Mouse (Mus musculus): ENCODE results near the gene Gm11060. TPM values are rescaled to one million over a fixed set of nuclear protein-coding genes. Genes with fewer than 3 reads are reported as not detected.

Gm11060 gene
- polyA plus RNA-seq, 1 experiment from 2014 or later = not detected

GRCm38 (mm10) chr2:105100541-105100940 lies 8.7 kb downstream of the Gm11060 start:
- TF ChIP-seq CTCF (IDR thresholded peaks at IDR 0.05) (no peak), EP300 (IDR thresholded peaks at IDR 0.05) (no peak)
- H3K4me2 ChIP-seq (replicated peaks; ENCODE audit: low read depth, low read length) = no peak overlapping the region
- no peaks in the 10 kb centered on the region for H3K36me3 ChIP-seq (ENCODE audit: insufficient read depth, low read length)
- H3K27me3 ChIP-seq (replicated peaks; ENCODE audit: insufficient read depth, low read length) = no peaks in the 10 kb centered on the region
- DNase-seq (ENCODE audit: low spot score) = no peak
- H3K27ac ChIP-seq (ENCODE audit: low read length) = no peak overlapping the region
- no peak overlapping the region for H3K4me3 ChIP-seq (ENCODE audit: low read depth, low read length)
- WGBS = 46% methylated on average over 7 of the region's 7 CpGs
- H3K9me3 ChIP-seq (ENCODE audit: low read length) = no peaks in the 10 kb centered on the region
- ATAC-seq = no peak
- no peak overlapping the region for H3K9ac ChIP-seq (replicated peaks; ENCODE audit: low read depth)
- H3K4me1 ChIP-seq (ENCODE audit: insufficient read depth, low read depth, low read length) = no peaks in the 10 kb centered on the region

GRCm38 (mm10) chr2:105108703-105109158 lies 16.9 kb downstream of the Gm11060 start:
- Histone ChIP-seq H3K4me3 (ENCODE audit: low read depth, low read length) (no peak overlapping the region), H3K4me2 (replicated peaks; ENCODE audit: low read depth, low read length) (no peak overlapping the region), H3K27ac (ENCODE audit: low read length) (no peak overlapping the region), H3K36me3 (ENCODE audit: insufficient read depth, low read length) (no peaks in the 10 kb centered on the region), H3K9me3 (ENCODE audit: low read length) (no peaks in the 10 kb centered on the region), H3K9ac (replicated peaks; ENCODE audit: low read depth) (no peak overlapping the region), H3K4me1 (ENCODE audit: insufficient read depth, low read depth, low read length) (no peaks in the 10 kb centered on the region), H3K27me3 (replicated peaks; ENCODE audit: insufficient read depth, low read length) (0 out of 2 replicates have a peak, but pooled peaks cover 6% of the 10 kb centered on the region)
- ATAC-seq (peak; percentile 94), DNase-seq (ENCODE audit: low spot score) (peak; percentile 78)
- 17% methylated on average over 6 of the region's 6 CpGs for WGBS
- TF ChIP-seq EP300 (IDR thresholded peaks at IDR 0.05) (no peak), CTCF (IDR thresholded peaks at IDR 0.05) (peak; percentile 61)

- no peak for TF ChIP-seq EP300 (IDR thresholded peaks at IDR 0.05)
- TF ChIP-seq CTCF (IDR thresholded peaks at IDR 0.05) = no peak
- DNase-seq (ENCODE audit: low spot score) (no peak), ATAC-seq (no peak)
- 24% methylated on average over 9 of the region's 9 CpGs for WGBS
- Histone ChIP-seq H3K4me3 (ENCODE audit: low read depth, low read length) (no peak overlapping the region), H3K9me3 (ENCODE audit: low read length) (no peaks in the 10 kb centered on the region), H3K27ac (ENCODE audit: low read length) (no peak overlapping the region), H3K4me1 (ENCODE audit: insufficient read depth, low read depth, low read length) (no peaks in the 10 kb centered on the region), H3K9ac (replicated peaks; ENCODE audit: low read depth) (no peak overlapping the region), H3K36me3 (ENCODE audit: insufficient read depth, low read length) (no peaks in the 10 kb centered on the region), H3K27me3 (replicated peaks; ENCODE audit: insufficient read depth, low read length) (peaks cover 6% of the 10 kb centered on the region; the same call in 1 of the 2 replicates), H3K4me2 (replicated peaks; ENCODE audit: low read depth, low read length) (no peak overlapping the region)
Observed at GRCm38 (mm10) chr2:105114074-105114473, 22.3 kb downstream of the Gm11060 start.

- 41% methylated on average over 8 of the region's 8 CpGs for WGBS
- H3K9ac ChIP-seq (replicated peaks; ENCODE audit: low read depth) = no peak overlapping the region
- no peak overlapping the region for H3K4me2 ChIP-seq (replicated peaks; ENCODE audit: low read depth, low read length)
- DNase-seq (ENCODE audit: low spot score) (no peak), ATAC-seq (no peak)
- no peak overlapping the region for H3K4me3 ChIP-seq (ENCODE audit: low read depth, low read length)
- TF ChIP-seq EP300 (IDR thresholded peaks at IDR 0.05) = no peak
- TF ChIP-seq CTCF (IDR thresholded peaks at IDR 0.05) = no peak
- no peaks in the 10 kb centered on the region for H3K4me1 ChIP-seq (ENCODE audit: insufficient read depth, low read depth, low read length)
- H3K27me3 ChIP-seq (replicated peaks; ENCODE audit: insufficient read depth, low read length) = peaks cover 23% of the 10 kb centered on the region
- H3K27ac ChIP-seq (ENCODE audit: low read length) = no peak overlapping the region
- no peaks in the 10 kb centered on the region for H3K9me3 ChIP-seq (ENCODE audit: low read length)
- no peaks in the 10 kb centered on the region for H3K36me3 ChIP-seq (ENCODE audit: insufficient read depth, low read length)
Observed at GRCm38 (mm10) chr2:105117669-105118068, 25.9 kb downstream of the Gm11060 start.

- DNase-seq (ENCODE audit: low spot score) = no peak
Observed at GRCm38 (mm10) chr2:105122216-105122615, 30.4 kb downstream of the Gm11060 start.

GRCm38 (mm10) chr2:105122886-105123285 lies 31.1 kb downstream of the Gm11060 start:
- Histone ChIP-seq H3K9me3 (ENCODE audit: low read length) (no peaks in the 10 kb centered on the region), H3K4me1 (ENCODE audit: insufficient read depth, low read depth, low read length) (peaks cover 4% of the 10 kb centered on the region), H3K27me3 (replicated peaks; ENCODE audit: insufficient read depth, low read length) (peaks cover 67% of the 10 kb centered on the region), H3K4me2 (replicated peaks; ENCODE audit: low read depth, low read length) (peak overlapping the region; percentile 6; the same call in 1 of the 2 replicates), H3K4me3 (ENCODE audit: low read depth, low read length) (peak overlapping the region; percentile 9; the same call in 1 of the 2 replicates), H3K9ac (replicated peaks; ENCODE audit: low read depth) (no peak overlapping the region), H3K27ac (ENCODE audit: low read length) (no peak overlapping the region), H3K36me3 (ENCODE audit: insufficient read depth, low read length) (no peaks in the 10 kb centered on the region)
- TF ChIP-seq EP300 (IDR thresholded peaks at IDR 0.05) (no peak), CTCF (IDR thresholded peaks at IDR 0.05) (no peak)
- ATAC-seq (no peak), DNase-seq (ENCODE audit: low spot score) (no peak)
- WGBS = under 1% methylated on average over 27 of the region's 27 CpGs

More at GRCm38 (mm10) chr2:105122216-105122615, 30.4 kb downstream of the Gm11060 start:
- Histone ChIP-seq H3K9me3 (ENCODE audit: low read length) (no peaks in the 10 kb centered on the region), H3K4me1 (ENCODE audit: insufficient read depth, low read depth, low read length) (peaks cover 4% of the 10 kb centered on the region), H3K36me3 (ENCODE audit: insufficient read depth, low read length) (no peaks in the 10 kb centered on the region), H3K27me3 (replicated peaks; ENCODE audit: insufficient read depth, low read length) (peaks cover 60% of the 10 kb centered on the region), H3K27ac (ENCODE audit: low read length) (no peak overlapping the region), H3K4me2 (replicated peaks; ENCODE audit: low read depth, low read length) (no peak overlapping the region), H3K9ac (replicated peaks; ENCODE audit: low read depth) (no peak overlapping the region), H3K4me3 (ENCODE audit: low read depth, low read length) (no peak overlapping the region)
- no peak for TF ChIP-seq EP300 (IDR thresholded peaks at IDR 0.05)
- no peak for TF ChIP-seq CTCF (IDR thresholded peaks at IDR 0.05)
- ATAC-seq = no peak
- WGBS = 10% methylated on average over 8 of the region's 8 CpGs

GRCm38 (mm10) chr2:105123431-105123830 lies 31.6 kb downstream of the Gm11060 start:
- H3K4me1 ChIP-seq (ENCODE audit: insufficient read depth, low read depth, low read length) = peaks cover 4% of the 10 kb centered on the region
- H3K4me2 ChIP-seq (replicated peaks; ENCODE audit: low read depth, low read length) = no peak overlapping the region
- no peak overlapping the region for H3K27ac ChIP-seq (ENCODE audit: low read length)
- no peaks in the 10 kb centered on the region for H3K9me3 ChIP-seq (ENCODE audit: low read length)
- no peak for TF ChIP-seq EP300 (IDR thresholded peaks at IDR 0.05)
- no peak overlapping the region for H3K9ac ChIP-seq (replicated peaks; ENCODE audit: low read depth)
- H3K4me3 ChIP-seq (ENCODE audit: low read depth, low read length) = no peak overlapping the region
- H3K36me3 ChIP-seq (ENCODE audit: insufficient read depth, low read length) = no peaks in the 10 kb centered on the region
- H3K27me3 ChIP-seq (replicated peaks; ENCODE audit: insufficient read depth, low read length) = peaks cover 72% of the 10 kb centered on the region
- no peak for ATAC-seq
- no peak for DNase-seq (ENCODE audit: low spot score)
- 12% methylated on average over 8 of the region's 8 CpGs for WGBS
